Mouse (Mus musculus): ENCODE measurements at regions not wholly inside any gene's neighbourhood (a gene's known extent, or its start where the extent isn't known, plus 50 kb on each side); places are given as distances from the start of the nearest gene placed in this dataset.
"Not testable (repeated sequence)": the region's sequence is repeated elsewhere in the genome, so short reads cannot be mapped to it uniquely, and the experiment has no call there.

- not testable (repeated sequence) for DNase-seq (ENCODE audit: low spot score); ATAC-seq (ENCODE audit: low FRiP score, low read depth); H3K27ac ChIP-seq (replicated peaks; ENCODE audit: low read depth, low read length); H3K4me1 ChIP-seq (ENCODE audit: control insufficient read depth, insufficient read depth, low read length); H3K36me3 ChIP-seq (ENCODE audit: control insufficient read depth, insufficient read depth, low read length); H3K27me3 ChIP-seq (ENCODE audit: control insufficient read depth, insufficient read depth, low read length); H3K4me3 ChIP-seq (replicated peaks; ENCODE audit: low read length); H3K4me2 ChIP-seq (replicated peaks; ENCODE audit: low read depth, low read length, severe bottlenecking); H3K9me3 ChIP-seq (ENCODE audit: control insufficient read depth, low read length); H3K9ac ChIP-seq (ENCODE audit: low read depth, low read length, severe bottlenecking)
- WGBS, result 81% methylated on average over 2 of the region's 2 CpGs
These were observed 581.3 kb downstream of the H2al1n start for GRCm38 (mm10) chrX:14792261-14792660.

DNA sequence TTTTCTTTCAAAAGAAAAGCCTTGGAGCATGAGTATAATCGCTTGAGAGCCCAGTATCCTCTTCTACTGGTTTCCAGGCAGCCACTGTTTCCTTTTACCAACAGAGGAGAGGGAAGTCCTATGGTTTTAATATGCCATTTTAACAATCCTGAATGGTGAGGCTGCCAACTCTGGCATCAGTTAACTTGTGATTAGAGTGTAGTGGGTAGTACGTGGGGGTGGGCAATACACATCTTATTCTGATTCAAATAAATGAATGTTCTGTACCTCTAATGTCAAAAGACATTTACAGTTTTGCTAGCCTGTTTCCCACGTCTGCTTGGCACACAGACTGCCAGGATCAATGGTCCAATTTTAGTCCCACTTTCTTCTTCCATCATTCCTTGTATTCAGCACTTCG, 624.9 kb downstream of the H2al1n start:
- no peak overlapping the region for H3K4me2 ChIP-seq (replicated peaks; ENCODE audit: low read depth, low read length, severe bottlenecking)
- no peak for TF ChIP-seq POLR2A (IDR thresholded peaks at IDR 0.05; ENCODE audit: borderline replicate concordance, extremely low read depth, insufficient read depth, insufficient read length)
- H3K4me3 ChIP-seq (replicated peaks; ENCODE audit: low read length), result no peak overlapping the region
- ATAC-seq (ENCODE audit: low FRiP score, low read depth) (no peak), DNase-seq (ENCODE audit: low spot score) (no peak)
- no peaks in the 10 kb centered on the region for H3K27me3 ChIP-seq (ENCODE audit: control insufficient read depth, insufficient read depth, low read length)
- no peaks in the 10 kb centered on the region for H3K4me1 ChIP-seq (ENCODE audit: control insufficient read depth, insufficient read depth, low read length)
- WGBS, result 60% methylated on average over 4 of the region's 4 CpGs
- no peaks in the 10 kb centered on the region for H3K36me3 ChIP-seq (ENCODE audit: control insufficient read depth, insufficient read depth, low read length)
- no peak overlapping the region for H3K9ac ChIP-seq (ENCODE audit: low read depth, low read length, severe bottlenecking)
- H3K9me3 ChIP-seq (ENCODE audit: control insufficient read depth, low read length), result no peaks in the 10 kb centered on the region
- no peak overlapping the region for H3K27ac ChIP-seq (replicated peaks; ENCODE audit: low read depth, low read length)

GRCm38 (mm10) chrX:14839740-14840419, 628.9 kb downstream of the H2al1n start:
- ATAC-seq (ENCODE audit: low FRiP score, low read depth), result peak; percentile 26; the same call in 1 of the 2 replicates
- no peaks in the 10 kb centered on the region for H3K36me3 ChIP-seq (ENCODE audit: control insufficient read depth, insufficient read depth, low read length)
- H3K4me1 ChIP-seq (ENCODE audit: control insufficient read depth, insufficient read depth, low read length), result no peaks in the 10 kb centered on the region
- H3K9ac ChIP-seq (ENCODE audit: low read depth, low read length, severe bottlenecking), result no peak overlapping the region
- H3K9me3 ChIP-seq (ENCODE audit: control insufficient read depth, low read length), result no peaks in the 10 kb centered on the region
- WGBS, result 52% methylated on average over 7 of the region's 7 CpGs
- no peak overlapping the region for H3K4me3 ChIP-seq (replicated peaks; ENCODE audit: low read length)
- no peak overlapping the region for H3K4me2 ChIP-seq (replicated peaks; ENCODE audit: low read depth, low read length, severe bottlenecking)
- DNase-seq (ENCODE audit: low spot score), result no peak
- no peaks in the 10 kb centered on the region for H3K27me3 ChIP-seq (ENCODE audit: control insufficient read depth, insufficient read depth, low read length)
- TF ChIP-seq POLR2A (IDR thresholded peaks at IDR 0.05; ENCODE audit: borderline replicate concordance, extremely low read depth, insufficient read depth, insufficient read length), result no peak
- H3K27ac ChIP-seq (replicated peaks; ENCODE audit: low read depth, low read length), result no peak overlapping the region

DNA sequence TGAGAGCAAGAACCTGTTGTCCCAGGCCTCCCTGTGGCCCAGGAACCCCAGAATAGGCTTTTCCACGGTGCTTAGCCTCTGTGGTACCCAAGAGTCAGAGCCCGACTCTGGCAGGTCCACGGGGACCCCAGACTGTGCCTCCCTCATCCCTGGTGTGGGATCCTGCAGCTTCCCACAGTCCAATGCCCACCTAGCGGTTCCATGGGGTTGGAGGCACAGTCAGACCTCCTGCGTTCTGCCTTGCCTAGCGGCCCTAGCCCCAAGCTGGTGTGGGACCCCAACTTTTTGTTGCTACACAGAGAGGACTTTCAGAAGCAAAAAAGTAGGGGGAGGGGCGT, 629.4 kb downstream of the H2al1n start:
- H3K4me2 ChIP-seq (replicated peaks; ENCODE audit: low read depth, low read length, severe bottlenecking), result no peak overlapping the region
- no peak overlapping the region for H3K27ac ChIP-seq (replicated peaks; ENCODE audit: low read depth, low read length)
- no peak for TF ChIP-seq POLR2A (IDR thresholded peaks at IDR 0.05; ENCODE audit: borderline replicate concordance, extremely low read depth, insufficient read depth, insufficient read length)
- 73% methylated on average over 7 of the region's 7 CpGs for WGBS
- no peaks in the 10 kb centered on the region for H3K36me3 ChIP-seq (ENCODE audit: control insufficient read depth, insufficient read depth, low read length)
- no peak for ATAC-seq (ENCODE audit: low FRiP score, low read depth)
- H3K9me3 ChIP-seq (ENCODE audit: control insufficient read depth, low read length), result no peaks in the 10 kb centered on the region
- H3K4me3 ChIP-seq (replicated peaks; ENCODE audit: low read length), result no peak overlapping the region
- H3K9ac ChIP-seq (ENCODE audit: low read depth, low read length, severe bottlenecking), result no peak overlapping the region
- no peak for DNase-seq (ENCODE audit: low spot score)
- H3K27me3 ChIP-seq (ENCODE audit: control insufficient read depth, insufficient read depth, low read length), result no peaks in the 10 kb centered on the region
- H3K4me1 ChIP-seq (ENCODE audit: control insufficient read depth, insufficient read depth, low read length), result no peaks in the 10 kb centered on the region

GRCm38 (mm10) chrX:14845353-14845752, 634.4 kb downstream of the H2al1n start:
- DNase-seq (ENCODE audit: low spot score), result no peak
- ATAC-seq (ENCODE audit: low FRiP score, low read depth), result no peak
- TF ChIP-seq POLR2A (IDR thresholded peaks at IDR 0.05; ENCODE audit: borderline replicate concordance, extremely low read depth, insufficient read depth, insufficient read length), result no peak
- H3K4me1 ChIP-seq (ENCODE audit: control insufficient read depth, insufficient read depth, low read length), result no peaks in the 10 kb centered on the region
- no peak overlapping the region for H3K9ac ChIP-seq (ENCODE audit: low read depth, low read length, severe bottlenecking)
- no peak overlapping the region for H3K4me3 ChIP-seq (replicated peaks; ENCODE audit: low read length)
- H3K27me3 ChIP-seq (ENCODE audit: control insufficient read depth, insufficient read depth, low read length), result no peaks in the 10 kb centered on the region
- no peaks in the 10 kb centered on the region for H3K9me3 ChIP-seq (ENCODE audit: control insufficient read depth, low read length)
- H3K27ac ChIP-seq (replicated peaks; ENCODE audit: low read depth, low read length), result no peak overlapping the region
- H3K36me3 ChIP-seq (ENCODE audit: control insufficient read depth, insufficient read depth, low read length), result no peaks in the 10 kb centered on the region
- no peak overlapping the region for H3K4me2 ChIP-seq (replicated peaks; ENCODE audit: low read depth, low read length, severe bottlenecking)

- Histone ChIP-seq H3K4me2 (replicated peaks; ENCODE audit: low read depth, low read length, severe bottlenecking) (no peak overlapping the region), H3K4me1 (ENCODE audit: control insufficient read depth, insufficient read depth, low read length) (no peaks in the 10 kb centered on the region), H3K9ac (ENCODE audit: low read depth, low read length, severe bottlenecking) (no peak overlapping the region), H3K36me3 (ENCODE audit: control insufficient read depth, insufficient read depth, low read length) (no peaks in the 10 kb centered on the region), H3K4me3 (replicated peaks; ENCODE audit: low read length) (no peak overlapping the region), H3K27me3 (ENCODE audit: control insufficient read depth, insufficient read depth, low read length) (no peaks in the 10 kb centered on the region), H3K9me3 (ENCODE audit: control insufficient read depth, low read length) (no peaks in the 10 kb centered on the region), H3K27ac (replicated peaks; ENCODE audit: low read depth, low read length) (no peak overlapping the region)
- 77% methylated on average over 3 of the region's 3 CpGs for WGBS
- DNase-seq (ENCODE audit: low spot score), result no peak
- ATAC-seq (ENCODE audit: low FRiP score, low read depth), result no peak
- TF ChIP-seq POLR2A (IDR thresholded peaks at IDR 0.05; ENCODE audit: borderline replicate concordance, extremely low read depth, insufficient read depth, insufficient read length), result no peak
These were observed 673.7 kb downstream of the H2al1n start for GRCm38 (mm10) chrX:14884612-14885011.
